Mouse (Mus musculus) lung, postnatal 14 days (tissue): ENCODE measurements around the gene Foxn1.
A peak's percentile ranks its signal among the peaks of the same experiment; 100 is the strongest.

ENCODE experiments used
- DNase-seq: peaks from one replicate; pipeline ENCODE4 v3.0.0; 2021

Gene Foxn1

DNA sequence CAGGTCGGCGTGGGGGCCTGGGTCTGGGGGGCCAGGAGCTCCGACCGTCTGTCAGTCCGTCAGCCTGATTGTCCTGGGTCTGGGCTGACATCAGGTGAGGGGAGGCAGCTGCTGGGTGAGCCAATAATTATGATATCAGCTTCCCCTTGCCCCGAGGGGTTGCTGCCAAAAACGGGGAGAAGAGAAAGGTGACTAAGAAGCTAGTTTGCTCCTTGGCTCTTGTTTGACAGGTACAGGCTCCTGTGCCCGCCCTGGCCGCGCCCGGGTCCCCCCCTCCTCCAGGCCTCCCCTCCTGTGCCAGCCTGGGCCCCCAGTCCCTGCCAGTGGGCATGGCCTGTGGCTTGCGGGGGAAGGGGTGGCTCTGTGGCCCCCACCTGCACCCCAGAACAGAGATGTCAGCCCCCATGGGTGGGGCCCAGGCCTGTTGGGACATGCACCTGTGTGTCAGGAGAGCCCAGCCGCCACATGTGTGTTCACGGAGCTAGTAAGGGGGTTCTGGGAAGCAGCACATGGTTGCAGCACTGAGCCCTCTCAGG is at the start of gene Foxn1:
Gene Foxn1 (minus strand): TSS at position 51 of the 536 bp plus-strand sequence.
- DNase-seq, result no peak

- peak; percentile 58 for DNase-seq
Measured at GRCm38 (mm10) chr11:78435776-78436349, 49.5 kb upstream of the Foxn1 start.

DNA sequence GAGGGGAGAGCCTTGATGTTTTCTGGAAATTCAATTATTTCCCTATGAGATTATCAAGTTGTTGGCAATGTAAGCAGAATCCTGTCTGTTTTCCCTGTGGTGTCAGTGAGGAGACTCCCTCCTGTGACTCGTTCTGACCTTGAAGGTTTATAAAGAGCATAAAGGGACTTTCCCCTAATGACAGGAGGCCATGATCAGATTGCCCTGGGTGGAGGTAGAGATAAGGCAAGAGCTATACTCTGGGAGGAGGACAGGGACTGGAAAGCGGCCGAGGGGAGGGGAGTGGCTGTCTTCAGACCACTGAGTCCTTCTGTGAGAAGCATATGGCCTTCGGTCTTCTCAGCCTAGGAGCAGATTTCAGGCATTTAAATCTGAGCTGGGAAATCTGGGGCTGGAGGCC is 47.7 kb upstream of the Foxn1 start:
- no peak for DNase-seq

DNA sequence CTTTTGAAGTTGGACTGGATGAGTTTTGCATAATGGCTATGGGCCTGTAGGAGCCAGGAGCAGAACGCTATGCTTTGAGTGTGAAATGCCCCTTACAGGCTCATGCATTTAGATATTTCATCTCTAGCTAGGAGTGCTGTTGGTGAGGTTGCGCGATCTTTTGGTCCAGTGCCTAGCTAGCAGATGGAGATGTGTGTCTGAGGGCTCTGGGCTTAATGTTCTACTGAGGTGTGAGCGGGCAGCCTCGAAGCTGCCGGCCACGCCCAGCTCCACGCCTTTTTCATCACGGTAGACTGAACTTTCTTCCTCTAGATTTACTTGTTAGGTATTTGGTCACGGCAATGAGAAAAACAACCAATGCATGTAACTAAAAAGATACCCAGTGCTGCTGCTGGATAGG is 44.8 kb upstream of the Foxn1 start:
- no peak for DNase-seq

DNA sequence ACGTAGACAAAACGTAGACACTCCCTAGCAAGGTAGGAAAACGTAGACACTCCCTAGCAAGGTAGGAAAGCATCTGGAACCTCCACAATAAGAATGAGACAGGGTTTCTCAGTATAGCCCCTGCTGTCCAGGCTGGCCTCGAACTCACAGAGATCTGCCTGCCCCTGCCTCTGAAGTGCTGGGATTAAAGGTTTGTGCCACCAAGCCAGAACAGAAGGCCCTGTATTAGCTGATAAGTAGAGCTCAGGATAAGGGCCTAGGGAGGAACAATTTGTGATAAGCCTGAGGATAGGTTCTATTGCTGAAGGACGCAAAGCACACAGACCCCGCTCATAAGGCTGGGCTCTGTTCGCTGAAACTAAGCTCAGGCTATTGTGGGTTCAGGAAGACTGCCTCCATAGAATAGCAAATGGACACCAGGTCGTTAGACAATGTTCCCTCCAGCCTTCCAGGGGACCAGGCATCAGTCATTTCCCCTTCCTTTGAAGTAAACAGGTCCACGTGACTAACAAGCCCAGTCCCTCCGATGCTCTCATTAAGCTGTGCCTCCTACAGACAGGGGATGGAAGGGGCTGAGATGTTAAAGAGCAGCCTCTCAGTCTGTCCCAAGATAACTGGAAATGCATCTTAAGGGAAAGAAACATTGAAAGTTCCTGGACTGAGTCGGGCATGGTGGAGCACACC is 44.0 kb upstream of the Foxn1 start:
- DNase-seq, result no peak

- no peak for DNase-seq
Measured at GRCm38 (mm10) chr11:78428309-78428708, 42.0 kb upstream of the Foxn1 start.

GRCm38 (mm10) chr11:78427655-78428054 is 41.3 kb upstream of the Foxn1 start:
- DNase-seq, result no peak

DNA sequence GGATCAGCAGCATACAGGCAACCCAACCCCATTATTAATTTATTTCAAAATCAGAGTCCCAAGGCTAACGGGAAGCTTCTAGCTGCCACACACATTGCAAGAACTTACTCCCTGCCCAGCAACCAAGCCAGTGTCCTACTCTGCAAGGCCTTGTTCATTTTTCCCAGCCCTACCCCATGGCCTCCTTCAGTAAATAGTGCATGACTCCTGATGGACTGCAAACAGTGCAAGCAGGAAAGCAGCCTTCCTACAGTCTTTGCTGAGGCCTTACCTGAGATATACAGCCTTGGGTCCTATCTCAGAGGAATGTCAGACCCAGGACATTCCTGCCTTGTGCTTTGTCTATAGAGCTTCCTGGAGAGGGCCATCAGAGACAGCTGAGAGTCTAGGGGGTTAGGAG is 39.2 kb upstream of the Foxn1 start:
- no peak for DNase-seq

- peak; percentile 34 for DNase-seq
Measured at GRCm38 (mm10) chr11:78424352-78424751, 38.0 kb upstream of the Foxn1 start.

GRCm38 (mm10) chr11:78422055-78422819 is 35.9 kb upstream of the Foxn1 start, which contains the start of gene Slc13a2:
Gene Slc13a2, minus strand, starts transcription at chr11:78422217.
- no peak for DNase-seq

GRCm38 (mm10) chr11:78421201-78422009 is 35.0 kb upstream of the Foxn1 start:
- no peak for DNase-seq

DNA sequence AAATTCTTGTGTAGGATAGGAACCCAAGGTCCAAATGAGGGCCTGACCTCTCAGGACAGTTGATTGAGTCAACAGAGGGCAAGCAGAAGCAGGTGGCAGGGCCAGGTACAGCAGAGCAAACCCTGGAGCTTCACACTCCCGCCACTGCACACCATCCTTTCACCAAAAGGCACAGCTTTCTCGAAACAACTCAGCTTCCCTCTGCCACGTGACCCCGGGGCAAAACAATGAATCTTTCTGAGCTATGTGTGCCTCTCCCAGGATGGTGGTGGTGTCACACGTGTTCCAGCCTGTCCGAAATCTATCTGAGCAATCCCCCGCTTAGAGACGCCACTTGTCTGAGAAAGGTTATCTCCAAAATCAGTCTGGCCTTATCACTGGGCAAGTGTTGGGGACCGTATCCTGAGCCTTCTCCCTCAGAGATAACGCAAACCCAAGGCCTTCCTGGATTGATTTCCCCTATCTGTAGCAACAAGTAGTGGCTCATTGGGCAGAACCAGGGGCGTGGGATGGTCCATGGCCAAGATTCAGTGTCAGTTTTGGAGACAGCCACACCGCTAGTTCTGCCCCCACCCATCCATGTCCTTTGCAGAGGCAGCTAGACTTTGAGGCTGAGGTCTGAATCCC is 34.0 kb upstream of the Foxn1 start:
- no peak for DNase-seq

- no peak for DNase-seq
Measured at GRCm38 (mm10) chr11:78416854-78417253, 30.5 kb upstream of the Foxn1 start.

DNA sequence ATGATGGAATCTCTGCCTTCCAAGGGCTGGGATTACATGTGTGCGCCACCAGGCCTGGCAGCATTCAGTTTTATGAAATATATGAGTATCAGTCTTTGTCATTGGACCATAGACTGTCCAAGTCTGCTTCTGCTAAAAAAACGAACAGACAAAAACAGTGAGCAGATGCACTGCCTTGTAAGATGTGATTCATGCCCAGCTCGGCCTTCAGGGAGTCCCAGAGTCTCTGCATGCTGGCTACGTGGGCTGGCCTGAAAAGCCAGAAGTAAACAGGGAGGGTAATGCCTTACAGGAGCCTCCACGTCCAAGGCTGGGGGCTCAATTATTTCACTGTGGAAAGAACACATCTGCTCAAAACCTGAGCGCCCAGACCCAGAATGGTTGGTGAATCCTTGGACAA is 26.5 kb upstream of the Foxn1 start:
- DNase-seq, result no peak

DNA sequence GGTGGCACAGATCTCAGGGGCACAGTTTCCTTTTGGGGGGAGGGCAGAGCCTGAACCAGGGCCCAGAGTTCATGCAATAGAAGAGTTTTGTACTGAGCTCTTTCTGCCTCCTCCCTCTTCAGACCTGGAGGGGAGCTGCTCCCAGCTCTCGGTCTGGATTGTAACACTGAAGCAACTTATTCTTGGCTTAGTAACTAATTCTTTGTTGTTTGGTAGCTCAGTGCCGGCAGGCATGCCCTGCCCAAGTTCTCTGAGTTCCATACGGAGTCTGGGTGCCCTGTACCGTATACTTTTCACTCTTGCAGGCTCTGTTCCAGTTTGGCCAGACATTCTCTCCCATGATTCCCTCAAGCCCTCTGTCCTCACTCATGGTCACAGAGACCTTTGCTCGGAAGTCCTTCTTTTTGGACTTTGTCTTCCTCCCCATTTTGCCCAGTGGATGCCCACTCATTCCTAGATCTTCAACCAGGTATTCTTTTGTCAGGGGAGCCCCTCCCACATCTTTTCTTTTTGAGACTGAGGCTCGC is 26.0 kb upstream of the Foxn1 start:
- DNase-seq, result no peak

DNA sequence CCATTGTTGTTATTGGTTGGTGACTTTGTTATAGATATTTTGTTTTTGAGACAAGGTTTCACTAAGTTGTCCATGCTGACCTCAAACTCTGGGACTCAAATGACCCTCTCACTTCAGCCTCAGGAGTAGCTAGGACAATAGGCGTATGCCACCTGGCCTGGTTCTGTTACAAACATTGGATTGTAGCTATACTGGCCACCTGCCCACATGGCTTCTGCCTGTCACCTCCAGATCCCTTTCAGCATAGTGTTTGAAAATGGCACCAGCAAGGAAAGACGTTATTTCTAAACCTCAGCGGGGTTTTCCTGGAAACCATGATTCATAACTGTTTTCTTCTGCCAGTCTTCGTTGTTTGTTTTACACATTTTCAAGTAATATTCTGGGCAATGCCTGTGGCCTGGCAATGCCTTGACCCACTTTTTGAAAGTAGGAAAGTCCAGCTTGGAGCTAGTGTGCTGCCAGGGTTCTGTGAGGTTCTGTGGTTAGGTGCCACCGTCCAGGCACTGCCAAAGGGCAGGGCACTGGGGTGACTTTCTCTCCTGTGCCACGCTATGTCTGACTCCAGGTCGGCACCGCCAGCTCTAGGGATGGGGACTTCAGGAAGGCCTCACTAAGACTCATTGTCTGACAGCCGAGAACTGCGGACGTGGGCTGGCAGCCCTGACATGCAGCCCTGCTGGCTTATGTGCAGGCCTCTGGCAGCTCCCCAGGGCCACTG is 25.4 kb upstream of the Foxn1 start:
- DNase-seq, result no peak

DNA sequence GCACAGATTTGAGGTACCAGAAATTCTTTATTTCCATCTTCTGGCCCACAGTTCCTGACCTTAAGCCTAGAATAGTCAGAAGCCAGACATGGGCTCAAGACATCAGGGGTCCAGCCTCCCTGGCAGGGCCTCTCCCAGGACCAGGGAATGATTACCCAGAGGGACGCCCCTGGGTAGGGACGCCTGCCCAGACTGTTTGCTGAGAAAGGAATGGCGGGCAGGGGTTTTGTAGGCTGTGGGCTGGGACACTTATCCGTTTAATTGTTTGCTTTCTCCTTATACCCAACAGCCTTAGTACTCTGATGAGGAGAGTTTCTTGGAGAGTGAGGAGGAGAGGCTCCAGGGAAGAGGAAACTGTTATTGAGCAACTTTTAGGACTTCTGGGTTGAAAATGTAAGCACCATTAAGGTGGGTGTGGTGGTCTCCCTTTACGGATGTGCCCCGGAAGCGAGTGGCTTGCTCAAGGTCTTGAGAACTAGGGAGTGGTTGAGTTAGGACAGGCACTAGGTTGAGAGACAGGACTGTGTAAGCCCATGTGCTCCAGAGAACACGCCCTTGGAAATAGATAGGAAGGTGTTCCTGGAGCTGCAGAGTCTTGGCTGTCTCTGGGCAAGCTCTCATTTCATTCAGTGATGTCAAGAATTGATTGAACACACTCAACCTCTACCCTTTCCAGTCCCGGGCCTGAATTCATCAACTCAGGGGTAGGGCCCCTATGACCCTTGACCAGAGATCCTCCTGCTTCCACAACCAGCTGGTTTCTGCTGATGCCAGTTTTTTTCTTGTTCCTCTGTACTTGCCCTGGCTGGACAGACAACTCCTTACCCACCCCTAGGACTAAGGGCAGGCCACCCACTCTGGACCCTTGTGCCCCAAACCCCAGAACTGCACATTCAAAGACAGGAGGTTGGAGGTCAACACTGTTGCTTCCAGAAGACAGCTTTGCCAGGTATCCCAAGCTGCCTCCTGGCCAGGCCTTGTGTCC is 22.2 kb upstream of the Foxn1 start:
- DNase-seq, result peak; percentile 30

GRCm38 (mm10) chr11:78402062-78402461 is 15.7 kb upstream of the Foxn1 start:
- DNase-seq, result no peak

DNA sequence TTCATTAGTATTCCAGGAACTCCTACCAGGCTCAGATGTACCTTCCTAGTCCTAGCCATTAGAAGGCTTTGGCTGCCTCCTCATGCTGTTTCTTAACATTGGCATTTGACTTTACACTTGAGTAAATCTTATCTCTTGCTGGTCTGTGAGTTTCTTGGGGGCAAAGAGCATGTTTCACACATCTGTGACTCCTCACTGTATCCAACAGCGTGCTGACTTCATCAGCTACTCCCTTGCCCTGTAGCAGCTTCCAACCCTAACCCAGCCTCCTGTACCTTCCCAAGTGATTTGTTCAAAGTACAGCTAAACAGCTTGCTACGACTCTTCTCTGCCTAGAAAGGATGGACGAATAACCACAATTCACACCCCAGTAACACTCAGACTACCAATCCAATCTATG is 15.1 kb upstream of the Foxn1 start:
- no peak for DNase-seq

DNA sequence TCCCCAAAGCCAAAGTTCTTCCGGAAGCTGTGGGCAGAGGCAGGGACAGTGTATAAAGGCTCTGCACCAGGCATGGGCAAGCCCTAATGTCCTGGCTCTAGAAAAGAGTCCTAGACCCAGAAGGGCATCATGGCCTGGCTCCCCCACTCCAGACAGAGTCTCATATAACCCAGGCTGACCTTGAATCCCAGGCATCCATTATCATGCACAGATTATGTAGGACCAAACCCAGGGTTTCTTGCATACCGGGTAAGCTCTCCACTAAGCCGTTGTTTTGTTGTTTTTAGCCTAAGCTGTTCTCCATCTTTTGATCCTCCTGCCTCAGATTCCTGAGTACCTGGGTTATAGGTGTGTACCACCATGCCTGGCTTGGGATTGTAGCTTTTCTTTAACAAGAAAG is 14.6 kb upstream of the Foxn1 start:
- DNase-seq, result no peak
